Mouse (Mus musculus) frontal cortex, adult 2 months (tissue): ENCODE measurements around the gene Uggt1. TPM values are rescaled to one million over a fixed set of nuclear protein-coding genes. Genes with fewer than 3 reads are reported as not detected.

Experiments used
- DNase-seq, 2 experiments: peaks; one replicate each; pipeline ENCODE4 v3.0.0; 2022; ENCODE audit warnings: low spot score in 1 of 2; ENCODE audit errors: extremely low spot score in 1 of 2
- polyA plus RNA-seq: library from polyadenylated mRNA; depleted of rRNA; stranded (reverse); fragments of >200 nt; gene quantifications from 2 replicates; pipeline ENCODE4 v1.2.3, GENCODE M21; 2012

Gene Uggt1
- polyA plus RNA-seq, 1 experiment, result 23.4 TPM

GRCm38 (mm10) chr1:36194482-36194881, 50.0 kb downstream of the Uggt1 start:
- peak in 1 of 2 experiments; percentile 33 for DNase-seq

- peak in 1 of 2 experiments; percentile 8 for DNase-seq
Observed at GRCm38 (mm10) chr1:36191966-36192365, 52.6 kb downstream of the Uggt1 start.

- DNase-seq, result no peak
Observed at GRCm38 (mm10) chr1:36180038-36180437, 64.5 kb downstream of the Uggt1 start.

GRCm38 (mm10) chr1:36173461-36173860, 71.1 kb downstream of the Uggt1 start:
- no peak for DNase-seq

- no peak for DNase-seq
Observed at GRCm38 (mm10) chr1:36172941-36173340, 71.6 kb downstream of the Uggt1 start.

- DNase-seq, result no peak
Observed at GRCm38 (mm10) chr1:36162687-36163086, 81.8 kb downstream of the Uggt1 start.

GRCm38 (mm10) chr1:36161208-36161607, 83.3 kb downstream of the Uggt1 start:
- no peak for DNase-seq

- peak in 1 of 2 experiments; percentile 33 for DNase-seq
Observed at GRCm38 (mm10) chr1:36160246-36160645, 84.3 kb downstream of the Uggt1 start.

GRCm38 (mm10) chr1:36149411-36149810, 95.1 kb downstream of the Uggt1 start:
- DNase-seq, result peak in 1 of 2 experiments; percentile 47

GRCm38 (mm10) chr1:36148809-36149208, 95.7 kb downstream of the Uggt1 start:
- no peak for DNase-seq

GRCm38 (mm10) chr1:36145050-36145449, 99.5 kb downstream of the Uggt1 start:
- peak; percentile 25 to 74 for DNase-seq

GRCm38 (mm10) chr1:36140311-36140710, 104.2 kb downstream of the Uggt1 start:
- no peak for DNase-seq

GRCm38 (mm10) chr1:36134584-36134983, 109.9 kb downstream of the Uggt1 start:
- DNase-seq, result peak; percentile 38 to 89

- no peak for DNase-seq
Observed at GRCm38 (mm10) chr1:36133647-36134046, 110.9 kb downstream of the Uggt1 start.

GRCm38 (mm10) chr1:36133041-36133440, 111.5 kb downstream of the Uggt1 start:
- DNase-seq, result no peak

GRCm38 (mm10) chr1:36132211-36132610, 112.3 kb downstream of the Uggt1 start:
- no peak for DNase-seq

- DNase-seq, result no peak
Observed at GRCm38 (mm10) chr1:36131766-36132165, 112.8 kb downstream of the Uggt1 start.

- DNase-seq, result no peak
Observed at GRCm38 (mm10) chr1:36131154-36131553, 113.4 kb downstream of the Uggt1 start.

GRCm38 (mm10) chr1:36130307-36131035, 114.0 kb downstream of the Uggt1 start:
- DNase-seq, result no peak

- DNase-seq, result no peak
Observed at GRCm38 (mm10) chr1:36129881-36130280, 114.6 kb downstream of the Uggt1 start.

- DNase-seq, result no peak
Observed at GRCm38 (mm10) chr1:36129126-36129525, 115.4 kb downstream of the Uggt1 start.

- DNase-seq, result no peak
Observed at GRCm38 (mm10) chr1:36125076-36125475, 119.4 kb downstream of the Uggt1 start.

- DNase-seq, result no peak
Observed at GRCm38 (mm10) chr1:36121172-36121571, 123.3 kb downstream of the Uggt1 start.
